Mouse (Mus musculus) neural tube, embryonic 14.5 days (tissue): ENCODE measurements around the gene Casq1. TPM values are rescaled to one million over a fixed set of nuclear protein-coding genes. Genes with fewer than 3 reads are reported as not detected.

ENCODE experiments used
- polyA plus RNA-seq: library from polyadenylated mRNA; unstranded; fragments of >200 nt; fragmentation: Nextera tagmentation; extraction: Ambion mirVana; gene quantifications from 2 replicates; pipeline ENCODE4 v1.2.1, GENCODE M21; 2014

The Casq1 gene
- polyA plus RNA-seq, 1 experiment from 2014 or later: 1.6 TPM

Other genes starting within 250 kb of the Casq1 start
- 50.9 and 52.2 TPM in 2 replicates for gene Vangl2, start 191.4 kb downstream of the Casq1 start, polyA plus RNA-seq
- 3.3 and 3.6 TPM in 2 replicates for gene Nhlh1, start 162.3 kb downstream of the Casq1 start, polyA plus RNA-seq
- gene Copa, start 137.3 kb downstream of the Casq1 start, polyA plus RNA-seq: 140 and 206 TPM in 2 replicates
- 115 and 127 TPM in 2 replicates for gene Ncstn, start 137.1 kb downstream of the Casq1 start, polyA plus RNA-seq
- gene Pex19, start 93.1 kb downstream of the Casq1 start, polyA plus RNA-seq: 151 and 156 TPM in 2 replicates
- 72.3 and 86.0 TPM in 2 replicates for gene Dcaf8, start 71.8 kb downstream of the Casq1 start, polyA plus RNA-seq
- 350 and 391 TPM in 2 replicates for gene Pea15a, start 13.1 kb downstream of the Casq1 start, polyA plus RNA-seq
- gene Atp1a4, start 38.5 kb upstream of the Casq1 start, polyA plus RNA-seq: not detected in 2 replicates
- gene Igsf8, start 41.8 kb upstream of the Casq1 start, polyA plus RNA-seq: 66.2 and 72.2 TPM in 2 replicates
- 23.6 and 27.9 TPM in 2 replicates for gene Atp1a2, start 78.2 kb upstream of the Casq1 start, polyA plus RNA-seq
- gene Kcnj9, start 109.5 kb upstream of the Casq1 start, polyA plus RNA-seq: 1.3 and 2.7 TPM in 2 replicates
- 2.3 and 2.6 TPM in 2 replicates for gene Kcnj10, start 121.3 kb upstream of the Casq1 start, polyA plus RNA-seq
- 5.2 and 6.1 TPM in 2 replicates for gene Pigm, start 156.7 kb upstream of the Casq1 start, polyA plus RNA-seq